Mouse (Mus musculus) liver, embryonic 14.5 days (tissue): Measurements from ENCODE around the gene C530008M17Rik.

Experiments
- CTCF ChIP-seq: IDR thresholded peaks from 2 replicates; pipeline ENCODE4 v1.5.1; 2016; ENCODE audit warnings: antibody characterized with exemption, low read depth, control low read depth
- EP300 ChIP-seq: IDR thresholded peaks from 2 replicates; pipeline ENCODE4 v1.6.1; 2016; ENCODE audit warnings: antibody characterized with exemption, low read depth

DNA sequence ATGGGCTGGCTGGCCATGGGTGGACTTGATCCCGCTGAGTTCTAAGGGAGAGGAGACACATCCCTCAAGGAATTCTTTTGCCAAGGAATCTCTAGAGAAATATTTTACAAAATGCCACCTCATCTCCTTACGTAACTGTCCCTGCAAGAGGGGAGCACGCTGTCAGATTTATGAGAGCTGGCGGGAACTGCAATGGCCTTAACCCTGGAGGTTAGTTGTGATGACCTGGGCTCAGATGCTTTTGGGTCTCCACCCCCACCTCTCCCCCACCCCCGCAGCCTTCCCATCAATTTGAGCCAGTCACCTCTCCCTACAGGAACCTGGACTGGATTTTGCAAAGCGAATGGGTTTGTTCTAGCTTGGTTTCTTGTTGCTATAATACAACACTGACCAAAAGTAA lies 190.8 kb downstream of the C530008M17Rik start:
- no peak for TF ChIP-seq CTCF
- no peak for TF ChIP-seq EP300
